Mouse (Mus musculus) liver, embryonic 14.5 days (tissue): ENCODE measurements around the gene Tmem110. TPM values are rescaled to one million over a fixed set of nuclear protein-coding genes. Genes with fewer than 3 reads are reported as not detected.

Experiments used
- ATAC-seq: fragments of 200-750 bp; cut with Nextera tagmentation; 2 replicates; pipeline ENCODE4 v1.8.0; 2017; ENCODE audit warnings: moderate number of reproducible peaks, mild to moderate bottlenecking, moderate library complexity; ENCODE audit not compliant: insufficient read depth
- DNase-seq, 3 experiments: peaks; one replicate each; pipeline ENCODE4 v3.0.0-alpha.2; 2012 to 2013; ENCODE audit warnings: low read depth in 3 of 3, low spot score in 3 of 3
- H3K27ac ChIP-seq: fragments of 300-500 bp; sonication (generic); 2 replicates; pipeline ENCODE4 v1.5.1; 2014; ENCODE audit warnings: moderate library complexity, mild to moderate bottlenecking, control low read depth, inconsistent platforms
- H3K27me3 ChIP-seq: fragments of 300-500 bp; sonication (generic); 2 replicates; pipeline ENCODE4 v1.6.1; 2014; ENCODE audit warnings: mild to moderate bottlenecking, low read length, moderate library complexity; ENCODE audit not compliant: control insufficient read depth, insufficient read depth
- H3K36me3 ChIP-seq: fragments of 300-500 bp; sonication (generic); replicated peaks from 2 replicates; pipeline ENCODE4 v1.6.1; 2014; ENCODE audit warnings: low read depth; ENCODE audit not compliant: control insufficient read depth, insufficient read depth
- H3K4me1 ChIP-seq, 2 experiments: fragments of 200-500 bp in 1 of 2; fragments of 300-500 bp in 1 of 2; sonication (generic) in 1 of 2; replicated peaks; 2 replicates each; pipeline ENCODE4 v1.6.1; 2012 to 2014; ENCODE audit warnings: antibody characterized with exemption in 1 of 2, inconsistent platforms in 1 of 2, low read length in 1 of 2; ENCODE audit not compliant: control insufficient read depth in 2 of 2, insufficient read depth in 2 of 2
- H3K4me2 ChIP-seq: fragments of 300-500 bp; sonication (generic); 2 replicates; pipeline ENCODE4 v1.6.1; 2014; ENCODE audit warnings: low read depth, mild to moderate bottlenecking, control low read depth, moderate library complexity
- H3K4me3 ChIP-seq, 2 experiments: fragments of 200-500 bp in 1 of 2; fragments of 300-500 bp in 1 of 2; sonication (generic) in 1 of 2; 2 replicates each; pipeline ENCODE4 v1.5.1; 2012 to 2014; ENCODE audit warnings: low read depth in 2 of 2, low read length in 2 of 2, mild to moderate bottlenecking in 2 of 2, control low read depth in 1 of 2, inconsistent platforms in 1 of 2, moderate library complexity in 1 of 2; ENCODE audit not compliant: insufficient read depth in 1 of 2
- H3K9ac ChIP-seq: fragments of 300-500 bp; sonication (generic); replicated peaks from 2 replicates; pipeline ENCODE4 v1.6.1; 2014; ENCODE audit warnings: mild to moderate bottlenecking, control low read depth, moderate library complexity
- H3K9me3 ChIP-seq: fragments of 300-500 bp; sonication (generic); 2 replicates; pipeline ENCODE4 v1.6.1; 2016; ENCODE audit warnings: low read length, mixed read lengths; ENCODE audit not compliant: control insufficient read depth
- CTCF ChIP-seq: IDR thresholded peaks from 2 replicates; pipeline ENCODE4 v1.5.1; 2016; ENCODE audit warnings: antibody characterized with exemption, low read depth, control low read depth
- EP300 ChIP-seq: IDR thresholded peaks from 2 replicates; pipeline ENCODE4 v1.6.1; 2016; ENCODE audit warnings: antibody characterized with exemption, low read depth
- WGBS: fragments of 180-500 bp; shearing (Covaris S2); extraction: QIAGEN DNeasy Blood & Tissue Kit; methylation state at CpG from one replicate; pipeline ENCODE4 v1.1.7; 2014; ENCODE audit not compliant: insufficient replicate concordance; 5-methylcytosine and 5-hydroxymethylcytosine counted together
- polyA plus RNA-seq, 2 experiments: library from polyadenylated mRNA; depleted of rRNA in 1 of 2; stranded (reverse) in 1 of 2; unstranded in 1 of 2; fragments of >200 nt; fragmentation: Nextera tagmentation in 1 of 2; extraction: Ambion mirVana in 1 of 2; gene quantifications; 2 replicates each; pipeline versions ENCODE4 v1.2.1 to v1.2.3; 2012 to 2014

Gene Tmem110
- polyA plus RNA-seq, 2 experiments: 6.2 to 8.2 TPM

DNA sequence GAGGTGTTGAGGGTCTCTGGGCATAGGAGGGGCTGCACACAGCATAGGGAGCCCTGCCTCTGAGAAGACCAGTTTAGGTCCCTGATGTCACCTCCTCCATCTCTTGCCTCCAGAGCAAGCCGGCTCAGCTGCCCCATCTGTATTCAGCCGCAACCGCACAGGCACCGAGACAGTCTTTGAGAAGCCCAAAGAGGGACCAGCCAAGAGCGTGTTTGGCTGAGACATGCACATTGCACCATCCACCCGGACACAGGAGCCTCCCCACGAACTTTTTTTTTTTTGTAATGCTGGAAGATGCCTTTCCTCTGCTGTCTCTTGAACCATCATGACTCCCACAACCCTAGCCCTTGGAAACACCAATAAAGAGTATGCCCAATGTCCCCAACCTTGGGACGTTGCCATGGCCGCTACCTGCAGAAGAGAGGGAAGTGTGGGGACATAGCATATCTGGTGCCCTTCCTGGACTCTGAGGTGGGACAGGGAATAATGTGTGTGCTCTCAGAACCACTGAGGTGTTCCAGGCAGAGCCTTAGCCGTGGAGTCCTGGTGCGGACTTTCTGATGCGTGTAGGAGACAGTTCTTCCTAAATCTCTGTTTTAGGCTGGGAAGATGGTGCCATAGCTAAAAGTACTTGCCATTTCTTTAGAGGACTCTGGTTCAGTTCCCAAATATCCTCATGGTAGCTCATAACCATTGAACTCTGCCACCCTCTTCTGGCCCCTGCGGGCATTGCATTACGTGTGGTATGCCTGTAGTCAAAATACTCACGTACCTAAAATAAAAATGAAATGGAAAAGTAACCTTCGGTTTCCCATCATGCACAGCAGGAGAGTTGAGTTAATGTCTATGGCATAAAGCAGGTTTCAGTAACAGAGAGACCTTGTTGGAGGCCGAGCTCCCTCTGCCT is 55.7 kb downstream of the Tmem110 start:
- Histone ChIP-seq H3K4me1 (peaks cover 0 to 6% of the 10 kb centered on the region in 2 experiments; a peak in 2 of 4 replicates), H3K9ac (no peak overlapping the region), H3K4me2 (no peak overlapping the region), H3K36me3 (no peaks in the 10 kb centered on the region), H3K27me3 (no peaks in the 10 kb centered on the region), H3K4me3 (no peak overlapping the region), H3K9me3 (no peaks in the 10 kb centered on the region), H3K27ac (no peak overlapping the region)
- peak; percentile 61 for TF ChIP-seq CTCF
- no peak for TF ChIP-seq EP300
- WGBS: 57% methylated on average over 17 of the region's 17 CpGs
- no peak for ATAC-seq
- no peak for DNase-seq

- TF ChIP-seq CTCF: no peak
- TF ChIP-seq EP300: no peak
- no peaks in the 10 kb centered on the region for H3K9me3 ChIP-seq
- WGBS: 61% methylated on average over 3 of the region's 3 CpGs
Observed at GRCm38 (mm10) chr14:30881718-30882108, 56.3 kb downstream of the Tmem110 start.

DNA sequence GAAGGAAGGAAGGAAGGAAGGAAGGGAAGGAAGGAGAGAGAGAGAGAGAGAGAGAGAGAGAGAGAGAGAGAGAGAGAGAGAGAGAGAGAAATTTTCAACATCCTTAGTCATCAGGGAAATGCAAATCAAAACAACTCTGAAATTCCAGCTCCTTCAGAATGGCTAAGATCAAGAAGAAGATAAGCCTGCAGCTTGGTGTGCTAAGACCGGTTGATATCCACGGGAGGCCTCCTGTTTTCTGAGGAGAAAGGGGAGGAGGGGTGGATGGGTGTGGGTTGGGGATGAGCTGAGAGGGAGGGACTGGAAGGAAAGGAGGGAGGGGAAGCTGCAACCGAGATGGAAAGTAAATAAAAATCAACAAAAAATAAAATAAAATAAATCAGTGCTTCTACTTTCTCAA is 59.9 kb downstream of the Tmem110 start:
- Histone ChIP-seq H3K27ac (no peak overlapping the region), H3K9me3 (no peaks in the 10 kb centered on the region), H3K4me3 (no peak overlapping the region), H3K4me2 (no peak overlapping the region), H3K27me3 (no peaks in the 10 kb centered on the region), H3K36me3 (no peaks in the 10 kb centered on the region), H3K9ac (no peak overlapping the region), H3K4me1 (peaks cover 0 to 12% of the 10 kb centered on the region in 2 experiments; a peak in 2 of 4 replicates)
- 16% methylated on average over 3 of the region's 3 CpGs for WGBS
- no peak for TF ChIP-seq EP300
- no peak for TF ChIP-seq CTCF
- DNase-seq (no peak), ATAC-seq (no peak)

More at GRCm38 (mm10) chr14:30881718-30882108, 56.3 kb downstream of the Tmem110 start:
- Histone ChIP-seq H3K4me3 (no peak overlapping the region), H3K36me3 (no peaks in the 10 kb centered on the region), H3K27ac (no peak overlapping the region), H3K27me3 (no peaks in the 10 kb centered on the region), H3K9ac (no peak overlapping the region), H3K4me1 (no peaks in the 10 kb centered on the region), H3K4me2 (no peak overlapping the region)
- DNase-seq (no peak), ATAC-seq (no peak)

- Histone ChIP-seq H3K9me3 (no peaks in the 10 kb centered on the region), H3K4me3 (peak within 1 kb of the TSS in 1 of 2 experiments; percentile 2; a peak in 2 of 4 replicates), H3K4me2 (peak within 1 kb of the TSS; percentile 18), H3K9ac (no peak within 1 kb of the TSS), H3K36me3 (no peaks in the 10 kb centered on the region), H3K27me3 (no peaks in the 10 kb centered on the region), H3K27ac (no peak within 1 kb of the TSS), H3K4me1 (peaks cover 0 to 12% of the 10 kb centered on the region in 2 experiments; a peak in 2 of 4 replicates)
- 62% methylated on average over 3 of the region's 3 CpGs for WGBS
- DNase-seq (no peak), ATAC-seq (no peak)
- TF ChIP-seq EP300 (no peak), CTCF (no peak)
Observed at GRCm38 (mm10) chr14:30886204-30886603, 60.8 kb downstream of the Tmem110 start, which contains the start of gene Itih4. Gene Itih4, plus strand, starts transcription at chr14:30886476.

- Histone ChIP-seq H3K4me3 (no peak overlapping the region), H3K4me1 (peaks cover 0 to 12% of the 10 kb centered on the region in 2 experiments; a peak in 2 of 4 replicates), H3K9me3 (no peaks in the 10 kb centered on the region), H3K27me3 (no peaks in the 10 kb centered on the region), H3K27ac (no peak overlapping the region), H3K4me2 (peak overlapping the region; percentile 31), H3K36me3 (no peaks in the 10 kb centered on the region), H3K9ac (no peak overlapping the region)
- DNase-seq (peak in 2 of 3 experiments; percentile 36 to 42), ATAC-seq (peak; percentile 57)
- 16% methylated on average over 9 of the region's 9 CpGs for WGBS
- TF ChIP-seq EP300 (no peak), CTCF (peak; percentile 59)
Observed at GRCm38 (mm10) chr14:30888271-30888732, 62.9 kb downstream of the Tmem110 start.
